Mouse (Mus musculus): Measurements from ENCODE around the gene Fam20b. TPM values are rescaled to one million over a fixed set of nuclear protein-coding genes. Genes with fewer than 3 reads are reported as not detected.
A peak's percentile ranks its signal among the peaks of the same experiment; 100 is the strongest.
"Not testable (repeated sequence)": the region's sequence is repeated elsewhere in the genome, so short reads cannot be mapped to it uniquely, and the experiment has no call there.

The Fam20b gene
- polyA plus RNA-seq, 1 experiment from 2014 or later, result 28.2 TPM

GRCm38 (mm10) chr1:156660660-156661236 lies 58.1 kb downstream of the Fam20b start:
- H3K9me3 ChIP-seq; H3K4me1 ChIP-seq (replicated peaks); H3K27me3 ChIP-seq; H3K9ac ChIP-seq; H3K27ac ChIP-seq (replicated peaks); H3K4me2 ChIP-seq; H3K4me3 ChIP-seq; ATAC-seq (ENCODE audit: low read depth): not testable (repeated sequence)
- WGBS, result 80% methylated on average over 21 of the region's 21 CpGs
- H3K36me3 ChIP-seq, result peaks cover 12% of the 10 kb centered on the region; the same call in 1 of the 2 replicates

GRCm38 (mm10) chr1:156659906-156660659 lies 58.8 kb downstream of the Fam20b start:
- no peaks in the 10 kb centered on the region for H3K27me3 ChIP-seq
- H3K4me1 ChIP-seq (replicated peaks), result no peaks in the 10 kb centered on the region
- H3K9me3 ChIP-seq, result no peaks in the 10 kb centered on the region
- ATAC-seq (ENCODE audit: low read depth), result no peak
- no peak overlapping the region for H3K4me2 ChIP-seq
- H3K4me3 ChIP-seq, result no peak overlapping the region
- H3K36me3 ChIP-seq, result peaks cover 12% of the 10 kb centered on the region; the same call in 1 of the 2 replicates
- no peak overlapping the region for H3K9ac ChIP-seq
- H3K27ac ChIP-seq (replicated peaks), result no peak overlapping the region
- 89% methylated on average over 13 of the region's 13 CpGs for WGBS

- 93% methylated on average over 5 of the region's 5 CpGs for WGBS
- no peak overlapping the region for H3K4me2 ChIP-seq
- no peaks in the 10 kb centered on the region for H3K9me3 ChIP-seq
- no peak overlapping the region for H3K27ac ChIP-seq (replicated peaks)
- no peak for ATAC-seq (ENCODE audit: low read depth)
- H3K4me1 ChIP-seq (replicated peaks), result no peaks in the 10 kb centered on the region
- no peaks in the 10 kb centered on the region for H3K27me3 ChIP-seq
- no peak overlapping the region for H3K9ac ChIP-seq
- H3K4me3 ChIP-seq, result no peak overlapping the region
- H3K36me3 ChIP-seq, result peaks cover 12% of the 10 kb centered on the region; the same call in 1 of the 2 replicates
Observed at GRCm38 (mm10) chr1:156658676-156659075, 60.2 kb downstream of the Fam20b start.

GRCm38 (mm10) chr1:156657523-156657922 lies 61.4 kb downstream of the Fam20b start:
- Histone ChIP-seq H3K9ac (no peak overlapping the region), H3K36me3 (peaks cover 12% of the 10 kb centered on the region; the same call in 1 of the 2 replicates), H3K4me1 (replicated peaks) (no peaks in the 10 kb centered on the region), H3K9me3 (no peaks in the 10 kb centered on the region), H3K27me3 (no peaks in the 10 kb centered on the region), H3K4me2 (no peak overlapping the region), H3K4me3 (no peak overlapping the region), H3K27ac (replicated peaks) (no peak overlapping the region)
- 85% methylated on average over 4 of the region's 4 CpGs for WGBS
- no peak for ATAC-seq (ENCODE audit: low read depth)

- Histone ChIP-seq H3K4me1 (replicated peaks) (no peaks in the 10 kb centered on the region), H3K9me3 (no peaks in the 10 kb centered on the region), H3K9ac (no peak overlapping the region), H3K27ac (replicated peaks) (no peak overlapping the region), H3K4me2 (no peak overlapping the region), H3K4me3 (no peak overlapping the region), H3K27me3 (no peaks in the 10 kb centered on the region), H3K36me3 (0 out of 2 replicates have a peak, but pooled peaks cover 5% of the 10 kb centered on the region)
- ATAC-seq (ENCODE audit: low read depth), result no peak
- WGBS, result 79% methylated on average over 13 of the region's 13 CpGs
Observed at GRCm38 (mm10) chr1:156654735-156655530, 64.0 kb downstream of the Fam20b start.

- Histone ChIP-seq H3K4me1 (replicated peaks) (no peaks in the 10 kb centered on the region), H3K4me2 (no peak overlapping the region)
- ATAC-seq (ENCODE audit: low read depth), result no peak
Observed at GRCm38 (mm10) chr1:156652189-156652822, 66.6 kb downstream of the Fam20b start.

GRCm38 (mm10) chr1:156650631-156651030 lies 68.3 kb downstream of the Fam20b start:
- H3K27ac ChIP-seq (replicated peaks), result no peak overlapping the region
- 0 out of 2 replicates have a peak, but pooled peaks cover 6% of the 10 kb centered on the region for H3K36me3 ChIP-seq
- no peak for ATAC-seq (ENCODE audit: low read depth)
- no peaks in the 10 kb centered on the region for H3K27me3 ChIP-seq
- no peaks in the 10 kb centered on the region for H3K9me3 ChIP-seq
- no peak overlapping the region for H3K4me2 ChIP-seq
- WGBS, result 80% methylated on average over 9 of the region's 9 CpGs
- H3K4me3 ChIP-seq, result no peak overlapping the region
- no peak overlapping the region for H3K9ac ChIP-seq
- peaks cover 5% of the 10 kb centered on the region; the same call in 1 of the 2 replicates for H3K4me1 ChIP-seq (replicated peaks)

More at GRCm38 (mm10) chr1:156652189-156652822, 66.6 kb downstream of the Fam20b start:
- no peak overlapping the region for H3K9ac ChIP-seq
- 0 out of 2 replicates have a peak, but pooled peaks cover 9% of the 10 kb centered on the region for H3K36me3 ChIP-seq
- WGBS, result 66% methylated on average over 6 of the region's 6 CpGs
- no peaks in the 10 kb centered on the region for H3K27me3 ChIP-seq
- no peak overlapping the region for H3K4me3 ChIP-seq
- H3K27ac ChIP-seq (replicated peaks), result 0 out of 2 replicates have a peak overlapping the region, but pooled peaks have one; percentile 13
- H3K9me3 ChIP-seq, result no peaks in the 10 kb centered on the region

GRCm38 (mm10) chr1:156648705-156649104 lies 70.2 kb downstream of the Fam20b start:
- peaks cover 20% of the 10 kb centered on the region for H3K4me1 ChIP-seq (replicated peaks)
- 0 out of 2 replicates have a peak, but pooled peaks cover 6% of the 10 kb centered on the region for H3K36me3 ChIP-seq
- H3K9ac ChIP-seq, result no peak overlapping the region
- whole genome bisulfite sequencing, result 12% methylated on average over 2 of the region's 2 CpGs
- no peaks in the 10 kb centered on the region for H3K9me3 ChIP-seq
- no peak overlapping the region for H3K27ac ChIP-seq (replicated peaks)
- ATAC-seq (ENCODE audit: low read depth), result no peak
- H3K27me3 ChIP-seq, result no peaks in the 10 kb centered on the region
- H3K4me2 ChIP-seq, result no peak overlapping the region
- no peak overlapping the region for H3K4me3 ChIP-seq

- peaks cover 20% of the 10 kb centered on the region for H3K4me1 ChIP-seq (replicated peaks)
- WGBS, result 80% methylated on average over 4 of the region's 4 CpGs
- H3K4me3 ChIP-seq, result no peak overlapping the region
- H3K36me3 ChIP-seq, result peaks cover 24% of the 10 kb centered on the region
- H3K4me2 ChIP-seq, result no peak overlapping the region
- H3K27me3 ChIP-seq, result no peaks in the 10 kb centered on the region
- no peaks in the 10 kb centered on the region for H3K9me3 ChIP-seq
- H3K27ac ChIP-seq (replicated peaks), result no peak overlapping the region
- no peak overlapping the region for H3K9ac ChIP-seq
- no peak for ATAC-seq (ENCODE audit: low read depth)
Observed at GRCm38 (mm10) chr1:156645971-156646370, 72.9 kb downstream of the Fam20b start.

- 52% methylated on average over 13 of the region's 13 CpGs for WGBS
- H3K4me3 ChIP-seq, result no peak overlapping the region
- H3K4me2 ChIP-seq, result no peak overlapping the region
- H3K36me3 ChIP-seq, result peaks cover 34% of the 10 kb centered on the region
- no peak for ATAC-seq (ENCODE audit: low read depth)
- H3K9ac ChIP-seq, result no peak overlapping the region
- H3K9me3 ChIP-seq, result no peaks in the 10 kb centered on the region
- H3K27me3 ChIP-seq, result no peaks in the 10 kb centered on the region
- H3K4me1 ChIP-seq (replicated peaks), result peaks cover 20% of the 10 kb centered on the region
- 0 out of 2 replicates have a peak overlapping the region, but pooled peaks have one; percentile 5 for H3K27ac ChIP-seq (replicated peaks)
Observed at GRCm38 (mm10) chr1:156644780-156645523, 73.9 kb downstream of the Fam20b start.

- H3K4me3 ChIP-seq, result no peak overlapping the region
- H3K4me2 ChIP-seq, result no peak overlapping the region
- H3K27me3 ChIP-seq, result no peaks in the 10 kb centered on the region
- H3K4me1 ChIP-seq (replicated peaks), result peaks cover 20% of the 10 kb centered on the region
- 49% methylated on average over 10 of the region's 10 CpGs for WGBS
- H3K9ac ChIP-seq, result no peak overlapping the region
- peaks cover 36% of the 10 kb centered on the region for H3K36me3 ChIP-seq
- no peak overlapping the region for H3K27ac ChIP-seq (replicated peaks)
- H3K9me3 ChIP-seq, result no peaks in the 10 kb centered on the region
- no peak for ATAC-seq (ENCODE audit: low read depth)
Observed at GRCm38 (mm10) chr1:156644061-156644460, 74.8 kb downstream of the Fam20b start.
